Mouse (Mus musculus) ES-E14 (cell line): ENCODE results near the gene Zdhhc24.

Experiments
- HCFC1 ChIP-seq: IDR thresholded peaks from 2 replicates; pipeline ENCODE4 v1.6.1; 2012; ENCODE audit warnings: low read length, inconsistent platforms, borderline replicate concordance; ENCODE audit not compliant: insufficient read depth
- MAFK ChIP-seq: IDR thresholded peaks from 2 replicates; pipeline ENCODE4 v1.6.1; 2014; ENCODE audit warnings: mild to moderate bottlenecking, low read depth, low read length, inconsistent platforms; ENCODE audit not compliant: insufficient read depth

GRCm38 (mm10) chr19:4847490-4847889, 31.0 kb upstream of the Zdhhc24 start:
- no peak for TF ChIP-seq HCFC1
- no peak for TF ChIP-seq MAFK
